Mouse (Mus musculus): ENCODE data around the gene Cabcoco1. TPM values are rescaled to one million over a fixed set of nuclear protein-coding genes. Genes with fewer than 3 reads are reported as not detected.

Gene Cabcoco1
- polyA plus RNA-seq, 1 experiment, result 2.2 TPM

DNA sequence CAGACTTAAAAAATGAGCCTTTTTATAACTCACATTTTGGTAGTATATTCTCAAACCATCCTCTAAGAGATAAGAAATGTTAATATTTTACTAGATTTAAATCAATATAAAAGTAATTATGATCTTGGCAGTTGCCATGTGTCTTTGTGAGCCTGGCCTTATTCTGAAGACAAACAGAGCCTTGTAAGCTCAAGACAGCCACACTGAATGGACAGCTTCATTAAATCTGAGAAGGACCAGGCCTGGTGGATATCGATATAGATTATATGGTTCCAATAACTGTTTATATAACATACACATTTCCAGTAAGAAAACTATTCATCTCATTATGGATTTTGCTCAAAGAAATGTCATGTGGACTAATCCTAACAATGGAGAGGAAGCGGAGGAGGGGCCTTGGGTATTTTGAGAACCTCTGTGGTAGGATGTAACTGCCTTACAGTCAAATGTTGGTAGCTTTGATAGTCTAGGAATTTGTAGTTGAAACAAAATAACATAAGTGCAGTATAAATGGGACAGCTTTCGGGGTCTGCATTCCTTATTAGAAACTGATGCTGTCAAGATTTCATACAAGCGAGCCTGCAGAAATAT lies 75.9 kb downstream of the Cabcoco1 start:
- Histone ChIP-seq H3K4me1 (ENCODE audit: control insufficient read depth, insufficient read depth, low read length) (no peaks in the 10 kb centered on the region), H3K4me3 (replicated peaks; ENCODE audit: extremely low read depth, low read depth, low read length) (no peak overlapping the region)
- WGBS, result 70% methylated on average over 4 of the region's 4 CpGs
- no peak for DNase-seq
- TF ChIP-seq CTCF (IDR thresholded peaks at IDR 0.05; ENCODE audit: insufficient read depth, low read length) (no peak), POLR2A (IDR thresholded peaks at IDR 0.05; ENCODE audit: borderline replicate concordance, extremely low read depth, low read depth, low read length) (no peak)

DNA sequence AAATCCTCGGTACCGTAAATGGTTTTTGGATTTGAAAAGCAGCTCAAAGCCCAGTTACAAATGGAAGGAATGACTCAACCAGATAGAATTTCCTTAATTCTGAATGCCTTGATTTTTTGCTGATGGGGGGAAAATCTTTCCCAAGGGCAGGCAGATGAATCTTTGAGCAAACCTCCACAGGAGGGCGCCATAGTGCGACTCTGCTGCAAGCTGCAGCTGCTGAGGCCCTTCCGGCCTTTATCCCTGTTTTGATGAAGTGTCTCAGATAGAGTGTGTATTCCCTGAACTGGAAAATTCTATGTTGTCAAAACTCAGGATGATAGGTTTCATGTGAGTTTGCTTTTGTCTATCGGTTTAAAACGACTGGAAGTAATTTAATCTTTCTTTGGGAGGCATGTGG lies 76.8 kb downstream of the Cabcoco1 start:
- TF ChIP-seq CTCF (IDR thresholded peaks at IDR 0.05; ENCODE audit: insufficient read depth, low read length) (peak; percentile 80), POLR2A (IDR thresholded peaks at IDR 0.05; ENCODE audit: borderline replicate concordance, extremely low read depth, low read depth, low read length) (no peak)
- WGBS, result 22% methylated on average over 7 of the region's 7 CpGs
- no peak overlapping the region for H3K4me3 ChIP-seq (replicated peaks; ENCODE audit: extremely low read depth, low read depth, low read length)
- H3K4me1 ChIP-seq (ENCODE audit: control insufficient read depth, insufficient read depth, low read length), result no peaks in the 10 kb centered on the region
- peak; percentile 66 for DNase-seq

DNA sequence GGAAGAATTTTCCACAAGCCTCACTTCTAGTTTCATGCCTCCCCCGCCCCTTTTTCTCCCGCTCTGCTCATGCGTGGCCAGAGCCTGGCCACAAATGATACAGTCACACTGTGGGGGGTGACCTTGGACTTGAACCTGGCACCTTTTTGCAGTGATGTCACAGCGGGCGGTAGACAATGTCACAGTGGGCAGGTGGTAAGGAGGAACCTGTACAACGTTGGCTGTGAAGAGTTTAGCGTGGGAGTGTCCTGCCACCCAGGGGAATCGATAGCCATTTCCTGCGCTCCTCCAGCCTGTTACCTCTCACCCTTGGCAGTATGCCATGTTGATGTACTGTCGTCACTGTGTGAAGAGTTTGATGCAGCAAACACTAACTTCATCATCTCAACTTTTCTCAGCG lies 81.9 kb downstream of the Cabcoco1 start:
- TF ChIP-seq CTCF (IDR thresholded peaks at IDR 0.05; ENCODE audit: insufficient read depth, low read length) (no peak), POLR2A (IDR thresholded peaks at IDR 0.05; ENCODE audit: borderline replicate concordance, extremely low read depth, low read depth, low read length) (no peak)
- no peak overlapping the region for H3K4me3 ChIP-seq (replicated peaks; ENCODE audit: extremely low read depth, low read depth, low read length)
- DNase-seq, result no peak
- WGBS, result 69% methylated on average over 11 of the region's 11 CpGs
- H3K4me1 ChIP-seq (ENCODE audit: control insufficient read depth, insufficient read depth, low read length), result no peaks in the 10 kb centered on the region

DNA sequence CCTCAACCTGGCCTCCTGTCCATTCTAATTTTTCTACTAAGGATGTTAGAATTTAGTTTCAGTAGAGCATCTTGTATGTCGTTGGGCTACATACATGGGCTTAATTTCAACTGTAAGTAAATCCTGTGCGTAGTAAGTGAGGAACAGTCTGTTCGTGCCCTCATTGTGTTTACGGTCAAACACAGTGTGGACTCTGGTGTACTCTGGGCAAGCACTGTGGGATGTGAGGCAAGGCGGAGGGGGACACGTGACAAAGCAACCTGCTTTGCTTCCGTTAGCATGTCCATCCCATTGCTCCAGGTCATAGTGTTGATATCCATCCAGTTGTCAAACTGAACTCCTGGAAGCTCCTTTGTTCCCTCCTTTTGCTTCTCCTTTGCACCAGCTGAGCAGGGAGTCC lies 84.7 kb downstream of the Cabcoco1 start:
- no peak for DNase-seq
- TF ChIP-seq CTCF (IDR thresholded peaks at IDR 0.05; ENCODE audit: insufficient read depth, low read length) (no peak), POLR2A (IDR thresholded peaks at IDR 0.05; ENCODE audit: borderline replicate concordance, extremely low read depth, low read depth, low read length) (no peak)
- 92% methylated on average over 7 of the region's 7 CpGs for WGBS
- no peaks in the 10 kb centered on the region for H3K4me1 ChIP-seq (ENCODE audit: control insufficient read depth, insufficient read depth, low read length)
- no peak overlapping the region for H3K4me3 ChIP-seq (replicated peaks; ENCODE audit: extremely low read depth, low read depth, low read length)

DNA sequence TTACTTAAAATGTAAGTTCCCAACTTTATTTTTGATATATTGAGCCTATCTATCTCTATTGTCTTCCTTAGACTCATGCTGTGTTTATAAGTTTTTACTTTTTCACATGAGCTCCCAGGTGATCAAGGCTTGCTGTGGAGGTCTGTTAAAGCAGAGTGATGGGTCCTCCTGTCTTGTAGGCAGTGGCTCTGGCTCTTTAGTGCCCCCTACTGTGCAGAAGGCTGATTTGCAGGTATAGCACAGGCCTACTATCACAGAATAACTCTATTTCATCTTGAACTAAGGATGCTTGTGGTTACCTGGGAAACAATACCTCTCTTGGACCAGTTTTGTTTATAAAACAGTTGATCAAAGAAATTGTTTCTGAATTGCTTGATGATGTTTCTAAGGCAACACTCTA lies 87.2 kb downstream of the Cabcoco1 start:
- H3K4me1 ChIP-seq (ENCODE audit: control insufficient read depth, insufficient read depth, low read length), result no peaks in the 10 kb centered on the region
- TF ChIP-seq CTCF (IDR thresholded peaks at IDR 0.05; ENCODE audit: insufficient read depth, low read length) (0 out of 2 replicates have a peak, but pooled peaks have one; percentile 13), POLR2A (IDR thresholded peaks at IDR 0.05; ENCODE audit: borderline replicate concordance, extremely low read depth, low read depth, low read length) (no peak)
- H3K4me3 ChIP-seq (replicated peaks; ENCODE audit: extremely low read depth, low read depth, low read length), result no peak overlapping the region
- DNase-seq, result no peak

DNA sequence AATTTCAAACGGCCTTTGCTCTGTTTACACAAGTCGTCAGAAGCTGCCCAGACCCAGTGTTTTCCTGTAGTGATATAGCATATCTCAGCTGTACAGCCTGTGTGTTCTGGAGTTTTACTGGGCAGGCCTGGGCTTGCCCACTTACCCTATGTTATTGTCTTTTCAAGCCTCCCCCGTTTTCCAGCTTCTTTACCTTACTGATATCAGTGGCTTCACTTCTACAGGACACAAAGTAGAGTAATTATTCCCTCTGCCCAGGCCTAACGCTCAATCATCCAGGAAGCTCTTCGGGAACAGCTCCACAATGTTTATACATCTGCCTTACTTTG lies 94.9 kb downstream of the Cabcoco1 start:
- 14% methylated on average over 5 of the region's 5 CpGs for WGBS
- Histone ChIP-seq H3K4me3 (replicated peaks; ENCODE audit: extremely low read depth, low read depth, low read length) (no peak overlapping the region), H3K4me1 (ENCODE audit: control insufficient read depth, insufficient read depth, low read length) (peaks cover 10% of the 10 kb centered on the region)
- DNase-seq, result peak; percentile 12
- TF ChIP-seq CTCF (IDR thresholded peaks at IDR 0.05; ENCODE audit: insufficient read depth, low read length) (no peak), POLR2A (IDR thresholded peaks at IDR 0.05; ENCODE audit: borderline replicate concordance, extremely low read depth, low read depth, low read length) (no peak)

DNA sequence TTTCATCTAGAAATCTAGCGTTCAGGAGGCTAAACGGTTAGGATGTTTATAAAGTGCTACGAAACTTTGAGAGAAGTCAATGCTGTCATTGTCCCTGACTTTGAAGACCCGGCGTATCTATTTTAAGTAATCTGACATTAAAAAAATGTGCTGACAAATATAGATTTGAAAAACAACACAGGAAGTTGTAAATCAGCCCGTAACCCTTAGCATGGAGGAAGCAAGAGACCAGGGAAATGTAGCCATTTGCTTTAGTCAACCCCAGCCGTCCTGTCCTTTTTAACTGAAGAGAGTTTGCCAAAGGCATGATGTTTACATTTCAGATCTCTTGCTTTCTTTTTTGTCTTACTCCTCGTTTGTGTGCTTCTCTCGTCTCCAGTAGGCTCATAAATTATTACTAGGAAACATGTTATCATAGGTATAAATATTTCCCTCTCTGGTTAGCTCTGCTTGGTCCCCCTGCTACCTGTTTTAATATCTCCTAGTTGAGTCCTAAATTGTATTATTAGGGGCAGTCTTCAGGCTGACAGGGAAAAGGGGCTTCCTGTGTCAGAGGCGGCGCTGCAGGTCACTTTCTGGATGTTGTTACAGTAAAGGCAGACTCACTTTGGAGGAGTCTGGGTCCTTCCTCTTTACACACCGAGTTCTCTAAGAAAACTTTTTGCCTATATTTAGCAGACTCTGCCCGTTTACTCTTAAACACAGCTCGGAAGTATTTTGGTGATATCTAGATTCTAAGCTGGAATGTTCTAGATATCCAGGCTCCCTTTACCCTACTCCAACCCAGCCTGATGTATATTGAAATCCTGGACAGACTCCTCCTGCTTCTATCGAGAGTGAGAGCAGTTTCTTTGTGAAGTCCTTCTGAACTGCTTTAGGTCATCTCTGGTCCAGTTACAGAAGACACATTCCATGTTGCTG lies 95.6 kb downstream of the Cabcoco1 start:
- TF ChIP-seq CTCF (IDR thresholded peaks at IDR 0.05; ENCODE audit: insufficient read depth, low read length) (no peak), POLR2A (IDR thresholded peaks at IDR 0.05; ENCODE audit: borderline replicate concordance, extremely low read depth, low read depth, low read length) (no peak)
- DNase-seq, result peak; percentile 16
- 10% methylated on average over 15 of the region's 15 CpGs for WGBS
- Histone ChIP-seq H3K4me3 (replicated peaks; ENCODE audit: extremely low read depth, low read depth, low read length) (peak overlapping the region; percentile 23), H3K4me1 (ENCODE audit: control insufficient read depth, insufficient read depth, low read length) (peaks cover 10% of the 10 kb centered on the region)

DNA sequence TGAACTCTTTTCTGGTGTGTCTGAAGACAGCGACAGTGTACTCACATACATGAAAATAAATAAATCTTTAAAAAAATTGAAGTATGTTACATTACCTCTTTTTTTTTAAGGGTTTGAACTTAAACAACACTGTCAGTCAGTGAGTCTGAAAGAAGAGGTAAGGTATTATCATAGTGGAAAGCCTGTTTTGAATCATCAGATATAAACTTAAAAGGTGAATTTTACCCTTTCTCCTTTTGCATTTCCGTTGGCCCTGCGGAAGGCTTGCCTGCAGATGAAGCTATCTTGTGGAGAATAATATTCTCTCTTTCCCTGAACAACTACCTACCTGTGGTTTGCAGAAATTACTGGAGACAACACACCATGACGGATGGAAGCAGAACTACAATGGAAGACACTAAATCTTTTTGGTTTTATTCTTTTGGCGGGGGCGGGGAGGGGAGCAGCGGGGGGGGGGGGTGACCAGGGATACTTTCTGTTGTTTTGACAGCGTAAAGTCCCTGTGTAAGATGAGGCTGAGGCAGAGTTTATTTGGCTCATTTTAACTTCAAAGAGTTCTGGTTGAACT lies 96.4 kb downstream of the Cabcoco1 start:
- TF ChIP-seq POLR2A (IDR thresholded peaks at IDR 0.05; ENCODE audit: borderline replicate concordance, extremely low read depth, low read depth, low read length) (no peak), CTCF (IDR thresholded peaks at IDR 0.05; ENCODE audit: insufficient read depth, low read length) (no peak)
- no peak for DNase-seq

DNA sequence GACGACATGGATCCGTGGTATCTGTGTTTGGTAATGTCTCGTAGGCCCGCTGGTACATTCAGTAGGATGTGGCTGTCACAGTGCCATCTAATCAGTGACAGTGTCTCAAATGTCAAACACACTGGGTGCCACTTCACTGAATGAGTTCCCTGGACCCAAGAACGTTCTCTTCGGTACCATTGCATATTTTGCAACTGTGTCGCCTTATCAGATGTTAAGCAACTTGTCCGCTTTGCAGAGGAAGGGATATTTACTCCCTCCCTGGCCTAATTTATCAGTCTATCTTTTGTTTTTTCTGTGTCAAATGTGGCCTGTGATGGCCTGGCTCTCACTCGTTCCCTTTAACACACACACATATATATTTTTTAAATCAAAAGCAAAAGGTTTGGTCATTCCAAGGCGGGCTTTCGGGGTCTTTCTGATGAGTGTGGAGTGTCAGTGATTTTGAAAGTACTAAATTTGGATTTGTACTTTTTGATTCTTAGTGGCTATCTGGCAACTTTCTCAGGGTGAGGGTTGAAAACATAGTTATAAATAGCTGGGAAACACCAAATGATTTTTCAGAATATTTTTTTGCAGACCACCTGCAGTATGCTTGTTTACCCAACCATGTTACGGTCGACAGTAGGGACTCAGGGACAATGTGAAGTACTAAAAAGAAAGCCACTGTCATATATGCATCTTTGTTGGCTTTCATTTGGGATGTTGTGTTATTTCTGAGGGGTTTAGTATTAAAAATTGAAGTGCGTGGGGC lies 97.2 kb downstream of the Cabcoco1 start:
- WGBS, result 60% methylated on average over 14 of the region's 14 CpGs
- Histone ChIP-seq H3K4me1 (ENCODE audit: control insufficient read depth, insufficient read depth, low read length) (peaks cover 10% of the 10 kb centered on the region), H3K4me3 (replicated peaks; ENCODE audit: extremely low read depth, low read depth, low read length) (no peak overlapping the region)
- DNase-seq, result no peak
- TF ChIP-seq POLR2A (IDR thresholded peaks at IDR 0.05; ENCODE audit: borderline replicate concordance, extremely low read depth, low read depth, low read length) (no peak), CTCF (IDR thresholded peaks at IDR 0.05; ENCODE audit: insufficient read depth, low read length) (no peak)

More for the DNA sequence above, 96.4 kb downstream of the Cabcoco1 start:
- WGBS, result 43% methylated on average over 8 of the region's 8 CpGs
- Histone ChIP-seq H3K4me1 (ENCODE audit: control insufficient read depth, insufficient read depth, low read length) (peaks cover 10% of the 10 kb centered on the region), H3K4me3 (replicated peaks; ENCODE audit: extremely low read depth, low read depth, low read length) (no peak overlapping the region)

Data from lung, adult 2 months (tissue).